In the genomic region with DNA sequence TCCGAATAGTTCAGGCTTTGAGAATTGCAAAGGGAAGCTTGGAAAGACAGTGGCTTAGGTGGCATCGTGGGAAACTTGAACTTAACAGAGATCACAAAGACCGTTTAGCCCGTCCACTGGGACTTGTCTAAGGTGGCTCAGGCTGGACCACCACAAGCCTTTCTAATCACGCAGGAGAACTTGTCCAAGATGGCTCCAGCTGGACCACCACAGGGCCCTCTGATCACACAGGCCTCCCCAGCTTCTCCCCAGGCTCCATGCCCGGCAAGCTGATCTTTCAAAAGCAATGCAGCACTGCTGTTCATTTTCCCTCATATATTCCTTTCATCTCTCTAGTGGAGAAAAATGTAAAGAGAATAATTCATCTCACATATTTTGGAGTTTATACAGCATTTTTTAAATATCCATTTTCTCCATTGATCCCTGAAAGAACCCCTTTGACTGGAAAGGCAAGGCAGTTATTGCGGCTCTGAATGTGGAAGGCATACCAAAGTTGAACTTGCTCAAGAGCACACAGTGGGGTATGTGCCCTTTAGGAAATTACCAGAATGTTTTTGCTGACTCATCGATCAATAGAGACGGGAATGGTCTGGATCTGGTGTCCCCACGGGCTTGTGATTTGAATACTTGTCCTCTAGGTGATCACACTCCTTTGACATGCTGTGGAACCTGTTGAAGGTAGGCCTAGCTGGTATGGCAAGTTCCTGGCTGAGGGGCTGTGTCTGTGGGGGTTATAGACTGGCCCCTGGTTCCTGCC, we compare ENCODE assay signal across 24 mouse cellular contexts.
DNase-seq lines count a peak whose midpoint lies in the region; ATAC-seq and TF ChIP-seq lines count a peak whose summit lies in the region.
"Had no signal": no experiment of that assay in that cellular context is flagged by ENCODE, and none has a peak within 500 bp of the region (broad histone marks: within the 10 kb centered on the region; RNA-seq: fewer than 3 reads in every experiment).

No protein-coding gene starts in this region.

- no peak for TF ChIP-seq POLR2A in cerebellum, adult 2 months (IDR thresholded peaks at IDR 0.05; ENCODE audit: borderline replicate concordance, insufficient read depth, low read length)

- no peak overlapping the region for H3K4me2 ChIP-seq in forebrain, embryonic 14.5 days (ENCODE audit: low read length)
- H3K4me2 ChIP-seq in midbrain, embryonic 16.5 days (ENCODE audit: low read length) = no peak overlapping the region
- no peak overlapping the region for H3K4me2 ChIP-seq in midbrain, postnatal 0 days (ENCODE audit: low read depth, low read length, poor library complexity, severe bottlenecking)
- H3K4me2 ChIP-seq: embryonic facial prominence, embryonic 13.5 days; embryonic facial prominence, embryonic 15.5 days; forebrain, embryonic 13.5 days had no signal

- no peaks in the 10 kb centered on the region for H3K36me3 ChIP-seq in forebrain, embryonic 10.5 days (replicated peaks)
- no peaks in the 10 kb centered on the region for H3K36me3 ChIP-seq in forebrain, embryonic 14.5 days (ENCODE audit: control insufficient read depth, insufficient read depth, low read length)
- no peaks in the 10 kb centered on the region for H3K36me3 ChIP-seq in midbrain, embryonic 16.5 days (ENCODE audit: control insufficient read depth, insufficient read depth, low read length)
- no peaks in the 10 kb centered on the region for H3K36me3 ChIP-seq in midbrain, postnatal 0 days (ENCODE audit: insufficient read depth, low read length)
- H3K36me3 ChIP-seq in ES-E14 (ENCODE audit: control insufficient read depth, insufficient read depth, low read length, poor library complexity, severe bottlenecking) = no peaks in the 10 kb centered on the region
- H3K36me3 ChIP-seq: embryonic facial prominence, embryonic 13.5 days; embryonic facial prominence, embryonic 15.5 days had no signal

- DNase-seq in forebrain, embryonic 10.5 days (ENCODE audit: extremely low spot score, low spot score) = no peak
- no peak for DNase-seq in forebrain, embryonic 14.5 days (ENCODE audit: low spot score)
- no peak for DNase-seq in midbrain, postnatal 0 days (ENCODE audit: low spot score)
- DNase-seq in ES-E14 (ENCODE audit: low read depth, low spot score) = no peak
- no peak for DNase-seq in cerebellum, adult 2 months
- no peak for DNase-seq in layer of hippocampus, adult 9-10 months (ENCODE audit: low spot score)
- DNase-seq: adrenal gland, adult 8-10 months; adrenal gland, postnatal 14 days; adrenal gland, postnatal 36 days; B cell, adult 2 months; cerebellum, adult 11-12 months; cerebellum, adult 8-10 months; cerebellum, adult 9-11 months; cerebellum, postnatal 14 days; cerebellum, postnatal 36 days; embryo, embryonic 11 days had no signal

- H3K27ac ChIP-seq in forebrain, embryonic 10.5 days = peak overlapping the region; percentile 72
- no peak overlapping the region for H3K27ac ChIP-seq in forebrain, embryonic 14.5 days (ENCODE audit: low read depth, low read length)
- H3K27ac ChIP-seq in midbrain, embryonic 16.5 days (ENCODE audit: low read length) = no peak overlapping the region
- no peak overlapping the region for H3K27ac ChIP-seq in midbrain, postnatal 0 days (ENCODE audit: low read depth, low read length)
- no peak overlapping the region for H3K27ac ChIP-seq in ES-E14 (ENCODE audit: insufficient read depth, low read depth, low read length, poor library complexity, severe bottlenecking)
- no peak overlapping the region for H3K27ac ChIP-seq in cerebellum, adult 2 months (ENCODE audit: insufficient read depth, low read length)
- H3K27ac ChIP-seq: embryonic facial prominence, embryonic 13.5 days; embryonic facial prominence, embryonic 15.5 days; forebrain, embryonic 13.5 days had no signal

- H3K4me3 ChIP-seq in forebrain, embryonic 10.5 days = no peak overlapping the region
- H3K4me3 ChIP-seq in forebrain, embryonic 14.5 days (ENCODE audit: low read depth, low read length) = no peak overlapping the region
- no peak overlapping the region for H3K4me3 ChIP-seq in midbrain, embryonic 16.5 days (ENCODE audit: low read depth, low read length)
- no peak overlapping the region for H3K4me3 ChIP-seq in midbrain, postnatal 0 days (ENCODE audit: low read depth, low read length)
- no peak overlapping the region for H3K4me3 ChIP-seq in ES-E14 (ENCODE audit: insufficient read depth in 1 of 2, low read depth in 1 of 2, low read length in 2 of 2, poor library complexity in 1 of 2, severe bottlenecking in 1 of 2)
- H3K4me3 ChIP-seq in cerebellum, adult 2 months (replicated peaks; ENCODE audit: insufficient read depth, low read depth, low read length) = no peak overlapping the region
- H3K4me3 ChIP-seq: embryonic facial prominence, embryonic 13.5 days; embryonic facial prominence, embryonic 15.5 days; erythroblast, embryonic 14.5 days; forebrain, embryonic 13.5 days had no signal

- H3K9ac ChIP-seq in forebrain, embryonic 14.5 days (ENCODE audit: low read length) = no peak overlapping the region
- H3K9ac ChIP-seq in midbrain, embryonic 16.5 days (ENCODE audit: low read depth, low read length) = no peak overlapping the region
- no peak overlapping the region for H3K9ac ChIP-seq in midbrain, postnatal 0 days (replicated peaks; ENCODE audit: low read length, poor library complexity, severe bottlenecking)
- H3K9ac ChIP-seq in ES-E14 (ENCODE audit: insufficient read depth, low read depth, low read length, poor library complexity, severe bottlenecking) = no peak overlapping the region
- H3K9ac ChIP-seq: embryonic facial prominence, embryonic 13.5 days; embryonic facial prominence, embryonic 15.5 days; forebrain, embryonic 13.5 days had no signal

- no peak for ATAC-seq in forebrain, embryonic 14.5 days
- ATAC-seq in midbrain, embryonic 16.5 days = peak; percentile 57; the same call in 1 of the 2 replicates
- ATAC-seq in midbrain, postnatal 0 days (ENCODE audit: low FRiP score) = no peak
- ATAC-seq: activated CD4-positive, CD25-positive, alpha-beta regulatory T cell, adult 4 months; CD4-positive, CD25-positive, alpha-beta regulatory T cell, adult 4 months; forebrain, embryonic 13.5 days; forebrain, embryonic 16.5 days had no signal

- 0 out of 2 replicates have a peak, but pooled peaks cover 3% of the 10 kb centered on the region for H3K27me3 ChIP-seq in forebrain, embryonic 10.5 days (ENCODE audit: poor library complexity, severe bottlenecking)
- H3K27me3 ChIP-seq in forebrain, embryonic 14.5 days (replicated peaks; ENCODE audit: control insufficient read depth, insufficient read depth, low read length) = no peaks in the 10 kb centered on the region
- H3K27me3 ChIP-seq in midbrain, embryonic 16.5 days (ENCODE audit: control insufficient read depth, insufficient read depth, low read depth, low read length) = no peaks in the 10 kb centered on the region
- H3K27me3 ChIP-seq in midbrain, postnatal 0 days (ENCODE audit: insufficient read depth, low read length) = no peaks in the 10 kb centered on the region
- no peaks in the 10 kb centered on the region for H3K27me3 ChIP-seq in cerebellum, adult 2 months (ENCODE audit: control insufficient read depth, insufficient read depth, low read length)
- H3K27me3 ChIP-seq: embryonic facial prominence, embryonic 13.5 days; embryonic facial prominence, embryonic 15.5 days; forebrain, embryonic 13.5 days had no signal

- 93% methylated on average over 10 of the region's 10 CpGs for WGBS in forebrain, embryonic 10.5 days
- 94% methylated on average over 10 of the region's 10 CpGs for WGBS in forebrain, embryonic 14.5 days
- 85% methylated on average over 10 of the region's 10 CpGs for WGBS in midbrain, embryonic 16.5 days
- WGBS in midbrain, postnatal 0 days = 76% methylated on average over 10 of the region's 10 CpGs
- 92% methylated on average over 10 of the region's 10 CpGs for WGBS in cerebellum, adult 2 months

- peaks cover 44% of the 10 kb centered on the region for H3K4me1 ChIP-seq in forebrain, embryonic 10.5 days
- peaks cover 3% of the 10 kb centered on the region; the same call in 1 of the 2 replicates for H3K4me1 ChIP-seq in forebrain, embryonic 14.5 days (ENCODE audit: control insufficient read depth, insufficient read depth, low read length)
- no peaks in the 10 kb centered on the region for H3K4me1 ChIP-seq in midbrain, embryonic 16.5 days (ENCODE audit: control insufficient read depth, insufficient read depth, low read length)
- H3K4me1 ChIP-seq in midbrain, postnatal 0 days (ENCODE audit: insufficient read depth, low read length) = no peaks in the 10 kb centered on the region
- H3K4me1 ChIP-seq in ES-E14 (ENCODE audit: control insufficient read depth in 2 of 2, insufficient read depth in 2 of 2, low read length in 2 of 2, poor library complexity in 1 of 2) = 0 out of 4 replicates have a peak, but pooled peaks cover 0 to 1% of the 10 kb centered on the region in 2 experiments
- no peaks in the 10 kb centered on the region for H3K4me1 ChIP-seq in cerebellum, adult 2 months (ENCODE audit: control insufficient read depth, insufficient read depth, low read length)
- H3K4me1 ChIP-seq: embryonic facial prominence, embryonic 15.5 days had no signal

- H3K9me3 ChIP-seq in forebrain, embryonic 10.5 days = no peaks in the 10 kb centered on the region
- H3K9me3 ChIP-seq in forebrain, embryonic 14.5 days (replicated peaks; ENCODE audit: control insufficient read depth, low read length) = no peaks in the 10 kb centered on the region
- no peaks in the 10 kb centered on the region for H3K9me3 ChIP-seq in midbrain, embryonic 16.5 days (replicated peaks; ENCODE audit: control insufficient read depth, low read length, poor library complexity, severe bottlenecking)
- H3K9me3 ChIP-seq in midbrain, postnatal 0 days (ENCODE audit: low read length) = no peaks in the 10 kb centered on the region
- no peaks in the 10 kb centered on the region for H3K9me3 ChIP-seq in ES-E14 (ENCODE audit: control insufficient read depth, insufficient read depth, low read depth, low read length)
- H3K9me3 ChIP-seq: embryonic facial prominence, embryonic 13.5 days; embryonic facial prominence, embryonic 15.5 days; forebrain, embryonic 13.5 days had no signal

- in situ Hi-C loops in ES-E14 (cut with MboI; ENCODE audit: low sequenced_read_pairs in 2 of 2, unreplicated experiment in 2 of 2) = no loop called here

- TF ChIP-seq CTCF in midbrain, postnatal 0 days (IDR thresholded peaks at IDR 0.05) = no peak
- TF ChIP-seq CTCF in cerebellum, adult 2 months (IDR thresholded peaks at IDR 0.05; ENCODE audit: borderline replicate concordance, insufficient read depth, low read depth, low read length) = no peak

TF ChIP-seq in ES-E14, 5 proteins besides CTCF, POLR2A, EP300 and RAD21:
- no peak for TF ChIP-seq CHD2 (IDR thresholded peaks at IDR 0.05; ENCODE audit: low read depth, low read length)
- peak; percentile 93 for TF ChIP-seq MAFK (IDR thresholded peaks at IDR 0.05; ENCODE audit: insufficient read depth, low read depth, low read length)
TF ChIP-seq in ES-E14: peak in this region for 1.
